In the genomic region with DNA sequence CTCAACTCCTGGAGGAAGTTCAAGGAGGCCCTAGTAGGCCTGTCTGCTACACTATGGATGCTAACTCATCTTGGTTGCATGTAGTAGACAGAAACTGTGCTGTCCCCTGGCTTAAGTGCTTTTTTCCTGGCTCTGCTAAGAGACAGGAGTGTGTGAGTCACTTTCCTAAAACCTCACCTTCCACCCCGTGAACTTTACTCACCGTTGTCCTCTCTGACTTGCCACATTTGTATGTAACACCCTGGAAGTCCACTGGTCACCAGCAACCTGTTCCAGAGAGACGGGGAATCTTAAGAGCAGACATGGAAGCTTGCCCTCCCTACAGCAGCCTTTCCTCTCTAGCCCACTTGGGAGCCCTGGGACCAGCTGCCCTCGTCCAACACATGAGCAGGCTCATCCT, we compare ENCODE assay signal across 23 mouse cellular contexts. TPM values are rescaled to one million over a fixed set of nuclear protein-coding genes. Genes with fewer than 3 reads are reported as not detected.
DNase-seq lines count a peak whose midpoint lies in the region; ATAC-seq and TF ChIP-seq lines count a peak whose summit lies in the region.
"Had no signal": no experiment of that assay in that cellular context is flagged by ENCODE, and none has a peak within 500 bp of the region (broad histone marks: within the 10 kb centered on the region; RNA-seq: fewer than 3 reads in every experiment).

No protein-coding gene starts in this region.

- no peak for ATAC-seq in liver, embryonic 13.5 days (ENCODE audit: low read depth)
- no peak for ATAC-seq in liver, embryonic 11.5 days (replicated peaks; ENCODE audit: low FRiP score)
- ATAC-seq in megakaryocyte progenitor cell, adult 5-6 weeks (replicated peaks; ENCODE audit: poor library complexity), result no peak
- ATAC-seq: forebrain, embryonic 13.5 days; forebrain, embryonic 15.5 days had no signal

- no peak overlapping the region for H3K4me3 ChIP-seq in layer of hippocampus, adult 2 months
- H3K4me3 ChIP-seq in liver, embryonic 13.5 days (replicated peaks), result no peak overlapping the region
- H3K4me3 ChIP-seq in liver, embryonic 11.5 days (ENCODE audit: low read depth, low read length), result no peak overlapping the region
- H3K4me3 ChIP-seq in brown adipose tissue, adult 24 weeks (ENCODE audit: insufficient read depth, low read depth, low read length), result no peak overlapping the region
- H3K4me3 ChIP-seq: embryonic facial prominence, embryonic 13.5 days; embryonic facial prominence, embryonic 15.5 days; erythroblast, embryonic 14.5 days; forebrain, embryonic 10.5 days; forebrain, embryonic 13.5 days; forebrain, embryonic 15.5 days had no signal

- TF ChIP-seq CTCF in layer of hippocampus, adult 2 months (conservative IDR thresholded peaks at IDR 0.05), result no peak

- DNase-seq in adrenal gland, postnatal 14 days, result peak; percentile 27
- DNase-seq in adrenal gland, adult 8-10 months, result no peak
- no peak for DNase-seq in layer of hippocampus, adult 2 months (ENCODE audit: low spot score in 2 of 2)
- no peak for DNase-seq in layer of hippocampus, adult 9-10 months (ENCODE audit: low spot score)
- no peak for DNase-seq in liver, embryonic 13.5 days
- DNase-seq in liver, embryonic 11.5 days (ENCODE audit: low spot score), result no peak
- DNase-seq: adrenal gland, postnatal 36 days; cerebellum, adult 11 months; cerebellum, adult 18-20 months; cerebellum, adult 8-10 months; cerebellum, adult 9-11 months; cerebellum, postnatal 14 days; cerebellum, postnatal 36 days; embryo, embryonic 11 days had no signal

- H3K27ac ChIP-seq in layer of hippocampus, adult 2 months, result peak overlapping the region; percentile 53; the same call in 1 of the 2 replicates
- no peak overlapping the region for H3K27ac ChIP-seq in liver, embryonic 13.5 days
- no peak overlapping the region for H3K27ac ChIP-seq in liver, embryonic 11.5 days (ENCODE audit: low read depth, low read length)
- peak overlapping the region; percentile 91 for H3K27ac ChIP-seq in brown adipose tissue, adult 24 weeks (replicated peaks; ENCODE audit: low read depth, low read length)
- H3K27ac ChIP-seq: embryonic facial prominence, embryonic 13.5 days; embryonic facial prominence, embryonic 15.5 days; forebrain, embryonic 10.5 days; forebrain, embryonic 13.5 days; forebrain, embryonic 15.5 days had no signal

- no peaks in the 10 kb centered on the region for H3K27me3 ChIP-seq in liver, embryonic 13.5 days
- no peaks in the 10 kb centered on the region for H3K27me3 ChIP-seq in liver, embryonic 11.5 days (replicated peaks; ENCODE audit: control insufficient read depth, insufficient read depth, low read length)
- H3K27me3 ChIP-seq: embryonic facial prominence, embryonic 13.5 days; embryonic facial prominence, embryonic 15.5 days; forebrain, embryonic 13.5 days; forebrain, embryonic 15.5 days had no signal

- H3K36me3 ChIP-seq in liver, embryonic 13.5 days, result peaks cover 62% of the 10 kb centered on the region
- H3K36me3 ChIP-seq in liver, embryonic 11.5 days (ENCODE audit: control insufficient read depth, insufficient read depth, low read length), result peaks cover 20% of the 10 kb centered on the region

- peaks cover 39% of the 10 kb centered on the region for H3K4me1 ChIP-seq in liver, embryonic 13.5 days (replicated peaks)
- H3K4me1 ChIP-seq in liver, embryonic 11.5 days (replicated peaks; ENCODE audit: control insufficient read depth, insufficient read depth, low read length), result peaks cover 11% of the 10 kb centered on the region; the same call in 1 of the 2 replicates
- peaks cover 32% of the 10 kb centered on the region for H3K4me1 ChIP-seq in brown adipose tissue, adult 24 weeks (ENCODE audit: control insufficient read depth, insufficient read depth, insufficient read length, low read length)

- H3K9ac ChIP-seq in liver, embryonic 13.5 days, result 0 out of 2 replicates have a peak overlapping the region, but pooled peaks have one; percentile 4
- H3K9ac ChIP-seq in liver, embryonic 11.5 days (ENCODE audit: low read depth, low read length), result no peak overlapping the region
- H3K9ac ChIP-seq: embryonic facial prominence, embryonic 13.5 days; embryonic facial prominence, embryonic 15.5 days; forebrain, embryonic 13.5 days; forebrain, embryonic 15.5 days had no signal

- no peak overlapping the region for H3K4me2 ChIP-seq in liver, embryonic 13.5 days
- H3K4me2 ChIP-seq in liver, embryonic 11.5 days, result no peak overlapping the region
- H3K4me2 ChIP-seq: embryonic facial prominence, embryonic 13.5 days; embryonic facial prominence, embryonic 15.5 days; forebrain, embryonic 13.5 days; forebrain, embryonic 15.5 days had no signal

- no peaks in the 10 kb centered on the region for H3K9me3 ChIP-seq in liver, embryonic 13.5 days (replicated peaks)
- H3K9me3 ChIP-seq in liver, embryonic 11.5 days (ENCODE audit: control insufficient read depth, low read length), result no peaks in the 10 kb centered on the region
- H3K9me3 ChIP-seq: embryonic facial prominence, embryonic 13.5 days; embryonic facial prominence, embryonic 15.5 days; forebrain, embryonic 10.5 days; forebrain, embryonic 13.5 days; forebrain, embryonic 15.5 days had no signal

- 75% methylated on average over 4 of the region's 4 CpGs for WGBS in liver, embryonic 13.5 days (ENCODE audit: insufficient replicate concordance)
- WGBS in liver, embryonic 11.5 days, result 87% methylated on average over 4 of the region's 4 CpGs

RNA-seq across cellular contexts. Expression of a gene that starts 3.3 kb away (rescaled TPM):
- 21.0 and 24.9 TPM in 2 replicates for total RNA-seq in adrenal gland, postnatal 14 days (2021)
- 10 to 100 TPM; 18.4 to 26.8 (median 24.0) TPM for total RNA-seq in adrenal gland, adult 8-10 months (2022)
- 10 to 100 TPM; 31.2 to 33.3 TPM for total RNA-seq in layer of hippocampus, adult 2 months (2021)
- polyA plus RNA-seq in liver, embryonic 13.5 days (2015; fragmentation: Nextera tagmentation; extraction: Ambion mirVana), result 22.5 and 25.3 TPM in 2 replicates
- 42.8 and 44.0 TPM in 2 replicates for polyA plus RNA-seq in liver, embryonic 11.5 days (2014; fragmentation: Nextera tagmentation; extraction: Ambion mirVana)
- polyA plus RNA-seq in brown adipose tissue, adult 24 weeks (2012; ENCODE audit: insufficient read depth, insufficient read length, missing spikeins), result 10.4 and 19.3 TPM in 2 replicates
- total RNA-seq in megakaryocyte progenitor cell, adult 5-6 weeks (2015), result 14.2 and 18.4 TPM in 2 replicates
- total RNA-seq in megakaryocyte progenitor cell, adult 5-6 weeks (2017), result 18.2 and 19.6 TPM in 2 replicates

RNA-seq across cellular contexts. Expression of a gene that starts 7.2 kb away (rescaled TPM):
- 3.6 and 5.9 TPM in 2 replicates for total RNA-seq in adrenal gland, postnatal 14 days (2021)
- total RNA-seq in adrenal gland, adult 8-10 months (2022), result 1 to 10 TPM; 2.7 to 6.5 (median 3.4) TPM
- total RNA-seq in layer of hippocampus, adult 2 months (2021), result 10 to 100 TPM; 10.7 to 13.7 TPM
- polyA plus RNA-seq in liver, embryonic 13.5 days (2015; fragmentation: Nextera tagmentation; extraction: Ambion mirVana), result 1.5 and 1.6 TPM in 2 replicates
- polyA plus RNA-seq in liver, embryonic 11.5 days (2014; fragmentation: Nextera tagmentation; extraction: Ambion mirVana), result 2.4 and 3.4 TPM in 2 replicates
- polyA plus RNA-seq in brown adipose tissue, adult 24 weeks (2012; ENCODE audit: insufficient read depth, insufficient read length, missing spikeins), result 7.3 and 9.1 TPM in 2 replicates
- 6.8 and 8.6 TPM in 2 replicates for total RNA-seq in megakaryocyte progenitor cell, adult 5-6 weeks (2015)
- total RNA-seq in megakaryocyte progenitor cell, adult 5-6 weeks (2017), result 0.57 and 3.1 TPM in 2 replicates
- total RNA-seq: common myeloid progenitor, adult 5-6 weeks had no signal
- polyA plus RNA-seq: erythroblast, embryonic 14.5 days had no signal

RNA-seq across cellular contexts. Expression of a gene that starts 37.0 kb away (rescaled TPM):
- 4.9 and 8.3 TPM in 2 replicates for total RNA-seq in adrenal gland, postnatal 14 days (2021)
- total RNA-seq in adrenal gland, adult 8-10 months (2022), result 10 to 100 TPM in 2 of 4 experiments, 1 to 10 TPM in 2; 6.3 to 10.4 (median 9.7) TPM
- 10 to 100 TPM; 15.1 to 17.4 TPM for total RNA-seq in layer of hippocampus, adult 2 months (2021)
- 0.31 and 0.37 TPM in 2 replicates for polyA plus RNA-seq in liver, embryonic 13.5 days (2015; fragmentation: Nextera tagmentation; extraction: Ambion mirVana)
- polyA plus RNA-seq in liver, embryonic 11.5 days (2014; fragmentation: Nextera tagmentation; extraction: Ambion mirVana), result 1.0 and 1.4 TPM in 2 replicates
- polyA plus RNA-seq in brown adipose tissue, adult 24 weeks (2012; ENCODE audit: insufficient read depth, insufficient read length, missing spikeins), result 1.5 TPM in 1 of 2 replicates, not detected in the other
- 3.5 and 3.7 TPM in 2 replicates for total RNA-seq in megakaryocyte progenitor cell, adult 5-6 weeks (2015)
- total RNA-seq in megakaryocyte progenitor cell, adult 5-6 weeks (2017), result 6.7 and 10.0 TPM in 2 replicates

RNA-seq across cellular contexts. Expression of a gene that starts 49.9 kb away (rescaled TPM):
- total RNA-seq in adrenal gland, postnatal 14 days (2021), result 105 and 124 TPM in 2 replicates
- total RNA-seq in adrenal gland, adult 8-10 months (2022), result 100 to 1,000 TPM in 3 of 4 experiments, 10 to 100 TPM in 1; 90.9 to 110 (median 105) TPM
- 10 to 100 TPM; 54.2 to 56.2 TPM for total RNA-seq in layer of hippocampus, adult 2 months (2021)
- polyA plus RNA-seq in liver, embryonic 13.5 days (2015; fragmentation: Nextera tagmentation; extraction: Ambion mirVana), result 120 and 121 TPM in 2 replicates
- polyA plus RNA-seq in liver, embryonic 11.5 days (2014; fragmentation: Nextera tagmentation; extraction: Ambion mirVana), result 180 and 200 TPM in 2 replicates
- 61.2 and 77.2 TPM in 2 replicates for polyA plus RNA-seq in brown adipose tissue, adult 24 weeks (2012; ENCODE audit: insufficient read depth, insufficient read length, missing spikeins)
- total RNA-seq in megakaryocyte progenitor cell, adult 5-6 weeks (2015), result 219 and 228 TPM in 2 replicates
- total RNA-seq in megakaryocyte progenitor cell, adult 5-6 weeks (2017), result 452 and 486 TPM in 2 replicates

Comparison
In these comparisons a context has a peak if more than half of its experiments do, and no peak if none do; other contexts are left out.
1. H3K27ac ChIP-seq: peak in layer of hippocampus, adult 2 months (single experiment) and brown adipose tissue, adult 24 weeks (single experiment); none in liver, embryonic 13.5 days (single experiment) and liver, embryonic 11.5 days (single experiment).